Mouse (Mus musculus) midbrain, embryonic 11.5 days (tissue): ENCODE results near the gene Kif14. TPM values are rescaled to one million over a fixed set of nuclear protein-coding genes. Genes with fewer than 3 reads are reported as not detected.
"Not testable (repeated sequence)": the region's sequence is repeated elsewhere in the genome, so short reads cannot be mapped to it uniquely, and the experiment has no call there.

Experiments
- ATAC-seq: fragments of 200-750 bp; cut with Nextera tagmentation; 2 replicates; pipeline ENCODE4 v1.8.0; 2017; ENCODE audit warnings: moderate TSS enrichment, moderate library complexity; ENCODE audit not compliant: low FRiP score
- DNase-seq: peaks from one replicate; pipeline ENCODE4 v3.0.0; 2015; ENCODE audit warnings: low spot score; ENCODE audit errors: missing footprints
- H3K27ac ChIP-seq: fragments of 300-500 bp; sonication (generic); 2 replicates; pipeline ENCODE4 v1.5.1; 2014; ENCODE audit warnings: low read depth, low read length
- H3K27me3 ChIP-seq: fragments of 300-500 bp; sonication (generic); 2 replicates; pipeline ENCODE4 v1.6.1; 2014; ENCODE audit warnings: mild to moderate bottlenecking, low read length, moderate library complexity, mixed read lengths; ENCODE audit not compliant: control insufficient read depth, insufficient read depth
- H3K36me3 ChIP-seq: fragments of 300-500 bp; sonication (generic); 2 replicates; pipeline ENCODE4 v1.6.1; 2014; ENCODE audit warnings: mild to moderate bottlenecking, low read length, moderate library complexity, mixed read lengths; ENCODE audit not compliant: control insufficient read depth, insufficient read depth
- H3K4me1 ChIP-seq: fragments of 300-500 bp; sonication (generic); 2 replicates; pipeline ENCODE4 v1.6.1; 2014; ENCODE audit warnings: low read length; ENCODE audit not compliant: control insufficient read depth, insufficient read depth
- H3K4me2 ChIP-seq: fragments of 300-500 bp; sonication (generic); 2 replicates; pipeline ENCODE4 v1.6.1; 2014; ENCODE audit warnings: mild to moderate bottlenecking, moderate library complexity
- H3K4me3 ChIP-seq: fragments of 300-500 bp; sonication (generic); 2 replicates; pipeline ENCODE4 v1.5.1; 2014; ENCODE audit warnings: low read depth, low read length
- H3K9ac ChIP-seq: fragments of 300-500 bp; sonication (generic); 2 replicates; pipeline ENCODE4 v1.6.1; 2014; ENCODE audit warnings: low read length
- H3K9me3 ChIP-seq: fragments of 300-500 bp; sonication (generic); 2 replicates; pipeline ENCODE4 v1.6.1; 2016; ENCODE audit warnings: low read length; ENCODE audit not compliant: control insufficient read depth
- WGBS: fragments of 180-500 bp; shearing (Covaris S2); extraction: QIAGEN DNeasy Blood & Tissue Kit; methylation state at CpG from one replicate; pipeline ENCODE4 v1.1.7; 2014; 5-methylcytosine and 5-hydroxymethylcytosine counted together
- polyA plus RNA-seq: library from polyadenylated mRNA; unstranded; fragments of >200 nt; fragmentation: Nextera tagmentation; extraction: Ambion mirVana; gene quantifications from 2 replicates; pipeline ENCODE4 v1.2.1, GENCODE M21; 2014

Gene Kif14
- polyA plus RNA-seq, 1 experiment from 2014 or later = 7.4 TPM

DNA sequence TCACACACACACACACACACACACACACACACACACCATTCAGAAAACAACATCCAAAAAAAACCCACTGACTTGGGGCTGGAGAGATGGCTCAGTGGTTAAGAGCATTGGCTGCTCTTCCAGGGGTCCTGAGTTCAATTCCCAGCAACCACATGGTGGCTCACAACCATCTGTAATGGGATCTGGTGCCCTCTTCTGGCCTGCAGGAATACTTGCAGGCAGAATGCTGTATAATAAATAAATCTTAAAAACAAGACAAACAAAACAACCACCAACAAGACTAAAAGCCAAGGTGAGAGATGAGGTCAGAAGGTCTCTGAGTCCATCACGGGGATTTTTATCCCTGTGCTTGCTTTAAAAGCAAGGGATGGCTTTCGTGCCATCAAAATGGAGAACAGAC is 90.5 kb downstream of the Kif14 start:
- ATAC-seq, H3K4me2 ChIP-seq, H3K4me1 ChIP-seq, H3K27me3 ChIP-seq, DNase-seq, H3K9ac ChIP-seq, H3K36me3 ChIP-seq, H3K9me3 ChIP-seq, H3K27ac ChIP-seq, H3K4me3 ChIP-seq: not testable (repeated sequence)
- WGBS = 94% methylated on average over 2 of the region's 2 CpGs

DNA sequence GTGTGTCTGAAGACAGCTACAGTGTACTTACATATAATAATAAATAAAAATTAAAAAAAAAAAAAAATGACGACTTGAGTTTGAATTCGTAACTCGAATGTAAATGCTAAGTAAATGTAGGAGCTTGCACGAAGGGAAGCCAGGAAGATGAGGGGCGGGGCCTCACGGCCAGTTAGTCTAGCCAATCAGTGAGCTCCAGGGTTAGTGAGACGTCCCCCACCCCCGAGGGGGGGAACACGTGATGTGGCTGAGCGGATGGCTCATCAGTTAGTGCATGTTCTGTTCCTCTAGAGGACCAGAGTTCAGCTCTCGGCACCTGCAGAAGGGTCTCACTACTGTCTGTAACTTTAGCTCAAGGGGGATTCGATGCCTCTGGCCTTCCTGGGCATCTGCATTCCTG is 91.3 kb downstream of the Kif14 start:
- 91% methylated on average over 12 of the region's 12 CpGs for WGBS
- Histone ChIP-seq H3K36me3 (no peaks in the 10 kb centered on the region), H3K27me3 (no peaks in the 10 kb centered on the region), H3K9me3 (no peaks in the 10 kb centered on the region), H3K9ac (no peak overlapping the region), H3K4me1 (no peaks in the 10 kb centered on the region), H3K4me3 (no peak overlapping the region), H3K27ac (no peak overlapping the region), H3K4me2 (no peak overlapping the region)
- ATAC-seq (no peak), DNase-seq (no peak)

DNA sequence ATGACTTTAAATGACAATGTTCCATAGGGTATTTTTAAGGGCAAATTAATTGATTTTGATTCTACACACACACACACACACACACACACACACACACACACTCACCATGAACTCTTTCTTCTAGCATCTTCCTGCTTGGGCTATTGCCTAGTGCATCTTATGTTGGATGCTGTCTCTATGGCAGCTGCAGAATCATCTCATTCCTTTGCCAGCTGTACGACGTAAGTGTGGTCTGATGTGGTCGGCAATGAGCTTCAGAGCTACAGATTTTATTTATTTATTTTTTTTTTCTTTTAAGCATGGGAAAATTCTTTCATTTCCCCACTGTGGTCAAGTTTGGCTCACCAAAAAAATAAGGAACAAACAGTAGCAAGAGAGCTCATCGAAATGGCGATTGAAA is 92.6 kb downstream of the Kif14 start:
- WGBS = 85% methylated on average over 5 of the region's 5 CpGs

DNA sequence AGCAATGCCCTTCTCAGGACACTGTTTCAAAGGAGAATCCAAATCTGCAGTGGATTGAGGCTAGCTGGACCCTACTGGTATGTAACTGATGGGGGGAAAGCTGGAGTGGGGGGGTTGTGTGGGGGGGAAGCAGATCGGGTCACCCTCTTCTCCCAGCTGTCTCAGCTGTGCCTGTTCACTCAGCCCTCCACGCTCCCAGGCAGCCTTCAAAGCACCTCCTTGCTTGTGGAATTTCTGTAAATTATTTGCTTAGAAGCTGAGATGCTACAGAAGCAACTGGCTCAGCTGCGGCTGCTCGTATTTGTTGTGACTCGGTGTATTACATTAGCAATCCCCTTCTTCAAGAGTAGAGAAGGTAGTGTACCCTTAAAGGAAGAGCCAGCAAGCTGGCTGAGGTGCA is 93.1 kb downstream of the Kif14 start:
- no peak overlapping the region for H3K4me3 ChIP-seq
- H3K27ac ChIP-seq = no peak overlapping the region
- H3K9me3 ChIP-seq = no peaks in the 10 kb centered on the region
- H3K4me1 ChIP-seq = no peaks in the 10 kb centered on the region
- H3K9ac ChIP-seq = no peak overlapping the region
- no peaks in the 10 kb centered on the region for H3K36me3 ChIP-seq
- 75% methylated on average over 5 of the region's 5 CpGs for WGBS
- no peak for ATAC-seq
- no peak for DNase-seq
- H3K27me3 ChIP-seq = no peaks in the 10 kb centered on the region
- no peak overlapping the region for H3K4me2 ChIP-seq

More for the DNA sequence above, 92.6 kb downstream of the Kif14 start:
- Histone ChIP-seq H3K9me3 (no peaks in the 10 kb centered on the region), H3K9ac (no peak overlapping the region), H3K27me3 (no peaks in the 10 kb centered on the region), H3K4me1 (no peaks in the 10 kb centered on the region), H3K4me3 (no peak overlapping the region), H3K4me2 (no peak overlapping the region), H3K27ac (no peak overlapping the region), H3K36me3 (no peaks in the 10 kb centered on the region)
- no peak for DNase-seq
- no peak for ATAC-seq

DNA sequence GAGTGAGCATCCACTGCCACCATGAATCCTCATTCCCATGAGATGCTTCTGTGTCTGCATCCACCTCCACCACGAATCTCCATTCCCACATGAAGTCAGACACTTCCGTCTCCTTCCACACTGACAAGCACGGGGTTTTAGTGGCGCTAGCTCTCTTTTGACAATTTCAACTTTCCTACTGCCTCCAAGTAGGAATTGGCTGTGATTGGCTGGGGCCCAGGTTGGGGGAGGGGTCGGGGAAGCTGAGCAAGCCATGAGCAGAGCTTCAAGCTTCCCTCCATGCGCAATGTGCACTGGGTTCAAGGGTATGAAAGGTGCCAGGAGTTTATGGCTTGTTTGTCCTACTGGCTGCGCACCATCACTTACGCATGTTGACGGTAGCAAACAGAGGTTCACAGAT is 93.6 kb downstream of the Kif14 start:
- Histone ChIP-seq H3K27ac (no peak overlapping the region), H3K4me2 (no peak overlapping the region), H3K36me3 (no peaks in the 10 kb centered on the region), H3K4me1 (no peaks in the 10 kb centered on the region), H3K9me3 (no peaks in the 10 kb centered on the region), H3K4me3 (no peak overlapping the region), H3K9ac (no peak overlapping the region), H3K27me3 (no peaks in the 10 kb centered on the region)
- WGBS = 84% methylated on average over 9 of the region's 9 CpGs
- no peak for DNase-seq
- ATAC-seq = no peak

DNA sequence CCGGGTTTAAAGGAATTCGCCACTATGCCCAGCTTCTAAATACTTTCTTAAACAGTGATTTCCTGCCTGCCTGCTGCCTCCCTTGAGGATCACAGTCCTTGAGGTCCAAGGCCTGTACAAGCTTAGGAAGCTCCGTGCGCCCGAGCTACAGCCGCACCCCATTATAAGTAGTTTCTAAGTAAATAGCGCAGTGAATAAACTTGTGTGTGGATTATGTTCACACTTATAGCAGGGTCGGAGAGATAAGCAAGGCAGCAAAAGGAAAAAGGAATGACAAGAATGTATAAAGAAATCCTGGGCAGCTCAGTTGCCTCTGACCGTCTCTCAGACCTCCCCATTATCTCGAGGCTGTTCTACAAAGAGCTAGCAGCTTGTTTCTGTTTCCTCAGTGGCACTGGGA is 95.7 kb downstream of the Kif14 start:
- Histone ChIP-seq H3K9ac (no peak overlapping the region), H3K27ac (no peak overlapping the region), H3K36me3 (no peaks in the 10 kb centered on the region), H3K4me1 (no peaks in the 10 kb centered on the region), H3K27me3 (no peaks in the 10 kb centered on the region), H3K4me3 (no peak overlapping the region), H3K4me2 (no peak overlapping the region), H3K9me3 (no peaks in the 10 kb centered on the region)
- DNase-seq (no peak), ATAC-seq (no peak)
- WGBS = 62% methylated on average over 10 of the region's 10 CpGs

DNA sequence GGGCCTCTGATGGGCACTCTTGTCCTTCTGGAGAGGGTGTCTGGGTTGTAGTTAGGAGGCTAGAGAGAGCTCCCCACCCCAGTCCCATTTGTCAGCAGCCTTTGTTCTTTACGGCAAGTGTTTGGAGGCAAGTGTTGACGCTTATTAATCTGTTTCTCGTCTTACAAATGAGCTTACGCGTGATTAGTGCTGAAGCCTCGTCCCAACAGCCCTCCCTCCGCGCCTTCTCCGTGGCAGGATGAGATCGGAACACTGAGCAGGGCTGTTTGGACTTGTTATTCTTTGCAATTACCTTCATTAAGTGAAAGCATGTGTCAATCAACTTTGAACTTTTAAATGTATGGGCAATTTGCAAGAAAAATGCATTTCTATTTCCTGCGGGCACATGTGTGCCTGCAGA is 97.0 kb downstream of the Kif14 start:
- 65% methylated on average over 11 of the region's 11 CpGs for WGBS
- no peaks in the 10 kb centered on the region for H3K4me1 ChIP-seq
- no peak overlapping the region for H3K9ac ChIP-seq
- H3K27me3 ChIP-seq = no peaks in the 10 kb centered on the region
- no peaks in the 10 kb centered on the region for H3K36me3 ChIP-seq
- H3K9me3 ChIP-seq = no peaks in the 10 kb centered on the region
- no peak overlapping the region for H3K4me3 ChIP-seq
- ATAC-seq = no peak
- H3K4me2 ChIP-seq = no peak overlapping the region
- H3K27ac ChIP-seq = no peak overlapping the region
- DNase-seq = no peak

DNA sequence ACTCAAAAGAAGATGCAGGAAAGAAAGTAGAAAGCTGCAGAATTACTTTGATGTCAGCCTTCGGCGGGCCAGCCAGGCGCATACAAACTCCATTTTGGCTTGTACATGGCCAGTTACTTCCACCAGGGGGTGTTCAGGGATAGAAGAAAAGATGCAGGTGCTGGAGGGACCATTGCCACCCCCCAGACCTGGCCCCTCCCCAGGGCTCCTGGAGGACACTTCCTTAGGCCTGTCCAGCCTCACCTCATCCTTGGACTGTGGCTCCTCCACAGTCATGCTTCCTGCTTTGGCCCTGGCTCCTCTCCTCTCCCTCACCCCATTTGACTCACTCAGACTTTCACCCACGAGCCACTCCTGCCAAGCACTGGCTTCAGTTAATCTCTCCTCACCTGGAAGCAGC is 98.8 kb downstream of the Kif14 start:
- Histone ChIP-seq H3K9me3 (no peaks in the 10 kb centered on the region), H3K9ac (no peak overlapping the region), H3K27me3 (no peaks in the 10 kb centered on the region), H3K27ac (no peak overlapping the region), H3K4me1 (no peaks in the 10 kb centered on the region), H3K4me2 (no peak overlapping the region), H3K36me3 (no peaks in the 10 kb centered on the region), H3K4me3 (no peak overlapping the region)
- ATAC-seq (no peak), DNase-seq (no peak)
- WGBS = 60% methylated on average over 4 of the region's 4 CpGs

DNA sequence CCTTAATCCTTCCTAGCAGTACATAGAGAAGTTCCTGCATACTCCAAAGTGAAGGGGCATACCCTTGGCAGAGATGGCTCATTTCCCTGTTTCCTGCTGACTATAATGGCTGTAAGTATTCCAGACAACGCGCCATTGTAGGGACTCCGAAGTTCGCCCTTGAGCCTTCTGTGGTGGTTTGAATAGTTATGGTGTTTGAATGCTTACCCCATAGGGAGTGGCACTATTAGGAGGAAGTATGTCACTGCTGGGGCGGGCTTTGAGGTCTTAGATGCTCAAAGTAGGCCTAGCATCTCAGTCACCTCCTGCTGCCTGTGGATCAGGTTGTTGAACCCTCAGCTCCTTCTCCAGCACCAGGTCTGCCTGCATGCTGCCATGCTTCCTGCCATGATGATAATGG is 100.2 kb downstream of the Kif14 start:
- H3K9ac ChIP-seq = no peak overlapping the region
- DNase-seq (no peak), ATAC-seq (no peak)
- no peaks in the 10 kb centered on the region for H3K36me3 ChIP-seq
- no peaks in the 10 kb centered on the region for H3K27me3 ChIP-seq
- H3K4me3 ChIP-seq = no peak overlapping the region
- H3K4me2 ChIP-seq = no peak overlapping the region
- H3K27ac ChIP-seq = no peak overlapping the region
- WGBS = 94% methylated on average over 5 of the region's 5 CpGs
- no peaks in the 10 kb centered on the region for H3K9me3 ChIP-seq
- 0 out of 2 replicates have a peak, but pooled peaks cover 3% of the 10 kb centered on the region for H3K4me1 ChIP-seq

DNA sequence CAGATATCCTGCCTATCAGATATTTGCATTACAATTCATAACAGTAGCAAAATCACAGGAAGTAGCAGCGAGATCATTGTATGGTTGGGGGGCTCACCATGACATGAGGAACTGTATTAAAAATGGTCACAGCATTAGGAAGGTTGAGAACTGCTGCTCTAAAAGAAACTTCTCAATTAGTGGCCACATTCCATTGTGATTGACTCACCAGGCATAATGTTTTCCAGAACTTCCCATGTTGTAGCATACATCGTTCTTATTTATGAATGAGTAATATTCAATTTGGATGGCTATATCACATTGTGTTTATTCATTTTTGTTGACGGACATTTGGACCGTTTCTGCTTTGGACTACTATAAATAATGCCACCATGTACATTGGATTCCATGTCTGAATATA is 101.5 kb downstream of the Kif14 start:
- ATAC-seq (no peak), DNase-seq (no peak)
- H3K9ac ChIP-seq = no peak overlapping the region
- H3K27ac ChIP-seq = no peak overlapping the region
- no peaks in the 10 kb centered on the region for H3K9me3 ChIP-seq
- no peaks in the 10 kb centered on the region for H3K27me3 ChIP-seq
- H3K4me2 ChIP-seq = no peak overlapping the region
- no peak overlapping the region for H3K4me3 ChIP-seq
- H3K36me3 ChIP-seq = no peaks in the 10 kb centered on the region
- H3K4me1 ChIP-seq = 0 out of 2 replicates have a peak, but pooled peaks cover 3% of the 10 kb centered on the region
- 90% methylated on average over 4 of the region's 4 CpGs for WGBS
